Comparison of ENCODE assay signal across 9 mouse cellular contexts in the genomic region with DNA sequence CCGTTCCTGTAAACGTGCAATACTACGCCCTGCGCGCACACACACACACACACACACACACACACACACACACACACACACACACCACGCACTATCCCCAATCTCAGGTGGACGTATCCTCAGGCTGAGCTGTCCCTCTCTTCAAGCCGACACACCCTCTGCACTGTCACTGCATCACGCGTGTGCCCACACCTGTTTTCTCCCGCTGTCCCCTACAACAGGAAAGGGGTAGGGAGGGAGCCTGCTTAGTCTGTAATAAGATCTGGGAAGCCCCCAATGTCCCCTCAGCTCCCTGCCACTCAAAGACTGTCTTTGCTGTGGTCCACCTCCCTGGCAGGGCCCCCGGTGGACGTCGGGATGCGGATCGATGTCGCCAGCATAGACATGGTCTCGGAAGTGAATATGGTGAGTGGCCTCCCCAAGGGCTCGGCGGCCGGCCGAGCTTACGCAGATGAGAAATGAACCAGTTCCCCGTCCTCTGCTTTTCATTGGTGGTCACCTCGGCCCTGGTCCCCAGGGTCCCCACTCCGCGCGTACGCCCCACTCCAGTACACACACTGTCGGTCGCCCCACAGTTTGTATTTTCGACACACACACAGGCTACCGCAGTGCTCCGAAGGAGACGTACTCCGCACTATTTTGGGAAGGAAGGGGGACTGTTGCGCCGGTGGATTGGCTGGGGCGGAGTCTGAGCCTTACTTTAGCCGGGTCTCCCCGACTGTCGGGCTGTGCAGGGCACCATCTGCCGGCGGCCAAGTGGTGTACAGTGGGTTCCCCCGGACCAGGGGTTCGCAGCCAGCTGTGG. TPM values are rescaled to one million over a fixed set of nuclear protein-coding genes. Genes with fewer than 3 reads are reported as not detected.
A peak's percentile ranks its signal among the peaks of the same experiment; 100 is the strongest.
DNase-seq lines count a peak whose midpoint lies in the region; ATAC-seq lines count a peak whose summit lies in the region.
"Had no signal": no experiment of that assay in that cellular context is flagged by ENCODE, and none has a peak within 500 bp of the region (broad histone marks: within the 10 kb centered on the region; RNA-seq: fewer than 3 reads in every experiment).

No protein-coding gene starts in this region.

- peaks cover 20% of the 10 kb centered on the region for H3K27me3 ChIP-seq in embryonic facial prominence, embryonic 14.5 days (replicated peaks; ENCODE audit: control insufficient read depth, insufficient read depth, low read length)
- H3K27me3 ChIP-seq in heart, embryonic 13.5 days (replicated peaks): peaks cover 17% of the 10 kb centered on the region
- peaks cover 18% of the 10 kb centered on the region for H3K27me3 ChIP-seq in liver, embryonic 11.5 days (replicated peaks; ENCODE audit: control insufficient read depth, insufficient read depth, low read length)
- no peaks in the 10 kb centered on the region for H3K27me3 ChIP-seq in neural tube, embryonic 13.5 days

- WGBS in embryonic facial prominence, embryonic 14.5 days: under 1% methylated on average over 42 of the region's 46 CpGs
- under 1% methylated on average over 46 of the region's 46 CpGs for WGBS in heart, embryonic 13.5 days
- WGBS in liver, embryonic 11.5 days: 1% methylated on average over 46 of the region's 46 CpGs
- WGBS in neural tube, embryonic 13.5 days: under 1% methylated on average over 44 of the region's 46 CpGs

- peak; percentile 92 for DNase-seq in heart, adult 11 months
- DNase-seq in heart, adult 8-10 months (ENCODE audit: low spot score): no peak
- DNase-seq in embryonic facial prominence, embryonic 14.5 days (ENCODE audit: low spot score): peak; percentile 73
- peak; percentile 58 for DNase-seq in kidney, postnatal 10 days
- peak; percentile 49 for DNase-seq in liver, embryonic 11.5 days (ENCODE audit: low spot score)
- peak; percentile 13 for DNase-seq in urinary bladder, postnatal 25 days (ENCODE audit: low spot score)

- H3K9ac ChIP-seq in embryonic facial prominence, embryonic 14.5 days (ENCODE audit: low read depth, low read length): peak overlapping the region; percentile 63
- peak overlapping the region; percentile 82 for H3K9ac ChIP-seq in heart, embryonic 13.5 days
- no peak overlapping the region for H3K9ac ChIP-seq in liver, embryonic 11.5 days (ENCODE audit: low read depth, low read length)
- peak overlapping the region; percentile 71 for H3K9ac ChIP-seq in neural tube, embryonic 13.5 days

- peak; percentile 92 for ATAC-seq in embryonic facial prominence, embryonic 14.5 days (ENCODE audit: low read depth)
- ATAC-seq in heart, embryonic 13.5 days (ENCODE audit: extremely low read depth, insufficient number of reproducible peaks, low FRiP score, low TSS enrichment): peak; percentile 68
- peak; percentile 71 for ATAC-seq in liver, embryonic 11.5 days (replicated peaks; ENCODE audit: low FRiP score)
- ATAC-seq in neural tube, embryonic 13.5 days (ENCODE audit: low read depth): peak; percentile 93

- H3K4me1 ChIP-seq in embryonic facial prominence, embryonic 14.5 days (ENCODE audit: control insufficient read depth, insufficient read depth, low read length): 0 out of 2 replicates have a peak, but pooled peaks cover 7% of the 10 kb centered on the region
- peaks cover 6% of the 10 kb centered on the region; the same call in 1 of the 2 replicates for H3K4me1 ChIP-seq in heart, embryonic 13.5 days
- no peaks in the 10 kb centered on the region for H3K4me1 ChIP-seq in liver, embryonic 11.5 days (replicated peaks; ENCODE audit: control insufficient read depth, insufficient read depth, low read length)
- peaks cover 17% of the 10 kb centered on the region for H3K4me1 ChIP-seq in neural tube, embryonic 13.5 days (replicated peaks)

- no peaks in the 10 kb centered on the region for H3K36me3 ChIP-seq in embryonic facial prominence, embryonic 14.5 days (ENCODE audit: control insufficient read depth, insufficient read depth, low read length)
- H3K36me3 ChIP-seq in heart, embryonic 13.5 days: no peaks in the 10 kb centered on the region
- H3K36me3 ChIP-seq in liver, embryonic 11.5 days (ENCODE audit: control insufficient read depth, insufficient read depth, low read length): no peaks in the 10 kb centered on the region
- H3K36me3 ChIP-seq in neural tube, embryonic 13.5 days: no peaks in the 10 kb centered on the region

- no peak overlapping the region for H3K27ac ChIP-seq in embryonic facial prominence, embryonic 14.5 days (replicated peaks; ENCODE audit: low read depth, low read length)
- no peak overlapping the region for H3K27ac ChIP-seq in heart, embryonic 13.5 days (replicated peaks)
- no peak overlapping the region for H3K27ac ChIP-seq in liver, embryonic 11.5 days (ENCODE audit: low read depth, low read length)
- H3K27ac ChIP-seq in neural tube, embryonic 13.5 days (replicated peaks): no peak overlapping the region

- peak overlapping the region; percentile 50 for H3K4me3 ChIP-seq in embryonic facial prominence, embryonic 14.5 days (ENCODE audit: low read depth, low read length)
- H3K4me3 ChIP-seq in heart, embryonic 13.5 days: peak overlapping the region; percentile 59
- H3K4me3 ChIP-seq in liver, embryonic 11.5 days (ENCODE audit: low read depth, low read length): peak overlapping the region; percentile 45
- H3K4me3 ChIP-seq in neural tube, embryonic 13.5 days: peak overlapping the region; percentile 54

- peak overlapping the region; percentile 87 for H3K4me2 ChIP-seq in embryonic facial prominence, embryonic 14.5 days (ENCODE audit: low read depth, low read length)
- peak overlapping the region; percentile 84 for H3K4me2 ChIP-seq in heart, embryonic 13.5 days
- peak overlapping the region; percentile 45 for H3K4me2 ChIP-seq in liver, embryonic 11.5 days
- H3K4me2 ChIP-seq in neural tube, embryonic 13.5 days: peak overlapping the region; percentile 92

- no peaks in the 10 kb centered on the region for H3K9me3 ChIP-seq in embryonic facial prominence, embryonic 14.5 days (ENCODE audit: control insufficient read depth, low read length)
- H3K9me3 ChIP-seq in heart, embryonic 13.5 days: no peaks in the 10 kb centered on the region
- H3K9me3 ChIP-seq in liver, embryonic 11.5 days (ENCODE audit: control insufficient read depth, low read length): no peaks in the 10 kb centered on the region
- H3K9me3 ChIP-seq in neural tube, embryonic 13.5 days: no peaks in the 10 kb centered on the region

RNA-seq across cellular contexts. Expression of gene Gabra4, which starts 42.6 kb away (rescaled TPM):
- under 1 TPM in 2 of 4 experiments, not detected in 2; 0.19 to 0.22 TPM for total RNA-seq in heart, adult 8-10 months (2022)
- polyA plus RNA-seq in embryonic facial prominence, embryonic 14.5 days (2014; fragmentation: Nextera tagmentation; extraction: Ambion mirVana): 6.1 and 7.6 TPM in 2 replicates
- polyA plus RNA-seq in heart, embryonic 13.5 days (2015; fragmentation: Nextera tagmentation; extraction: Ambion mirVana): 6.1 and 7.6 TPM in 2 replicates
- polyA plus RNA-seq in liver, embryonic 11.5 days (2014; fragmentation: Nextera tagmentation; extraction: Ambion mirVana): 0.62 and 0.84 TPM in 2 replicates
- 9.4 and 9.5 TPM in 2 replicates for polyA plus RNA-seq in neural tube, embryonic 13.5 days (2015; fragmentation: Nextera tagmentation; extraction: Ambion mirVana)
- total RNA-seq: liver, adult 2 months had no signal
- polyA plus RNA-seq: liver, adult 2 months had no signal

RNA-seq across cellular contexts. Expression of gene Gabrb1, which starts 42.8 kb away (rescaled TPM):
- total RNA-seq in heart, adult 8-10 months (2022): under 1 TPM; 0.05 to 0.19 (median 0.10) TPM
- 0.99 and 1.2 TPM in 2 replicates for polyA plus RNA-seq in embryonic facial prominence, embryonic 14.5 days (2014; fragmentation: Nextera tagmentation; extraction: Ambion mirVana)
- 1.3 and 1.4 TPM in 2 replicates for polyA plus RNA-seq in heart, embryonic 13.5 days (2015; fragmentation: Nextera tagmentation; extraction: Ambion mirVana)
- polyA plus RNA-seq in liver, embryonic 11.5 days (2014; fragmentation: Nextera tagmentation; extraction: Ambion mirVana): 0.09 and 0.22 TPM in 2 replicates
- 8.7 and 13.2 TPM in 2 replicates for polyA plus RNA-seq in neural tube, embryonic 13.5 days (2015; fragmentation: Nextera tagmentation; extraction: Ambion mirVana)
- total RNA-seq: liver, adult 2 months had no signal
- polyA plus RNA-seq: liver, adult 2 months had no signal
